Mouse (Mus musculus) ES-Bruce4 (cell line): ENCODE data around the gene Frmd4a.
A peak's percentile ranks its signal among the peaks of the same experiment; 100 is the strongest.

ENCODE experiments used
- CTCF ChIP-seq: IDR thresholded peaks from one replicate; pipeline ENCODE4 v1.8.1; 2011; ENCODE audit warnings: low read depth, low read length
- EP300 ChIP-seq: IDR thresholded peaks from 2 replicates; pipeline ENCODE4 v1.6.1; 2011; ENCODE audit warnings: low read depth, low read length; ENCODE audit not compliant: insufficient read depth
- POLR2A ChIP-seq: IDR thresholded peaks from one replicate; pipeline ENCODE4 v1.8.1; 2011; ENCODE audit warnings: low read length; ENCODE audit not compliant: insufficient read depth

DNA sequence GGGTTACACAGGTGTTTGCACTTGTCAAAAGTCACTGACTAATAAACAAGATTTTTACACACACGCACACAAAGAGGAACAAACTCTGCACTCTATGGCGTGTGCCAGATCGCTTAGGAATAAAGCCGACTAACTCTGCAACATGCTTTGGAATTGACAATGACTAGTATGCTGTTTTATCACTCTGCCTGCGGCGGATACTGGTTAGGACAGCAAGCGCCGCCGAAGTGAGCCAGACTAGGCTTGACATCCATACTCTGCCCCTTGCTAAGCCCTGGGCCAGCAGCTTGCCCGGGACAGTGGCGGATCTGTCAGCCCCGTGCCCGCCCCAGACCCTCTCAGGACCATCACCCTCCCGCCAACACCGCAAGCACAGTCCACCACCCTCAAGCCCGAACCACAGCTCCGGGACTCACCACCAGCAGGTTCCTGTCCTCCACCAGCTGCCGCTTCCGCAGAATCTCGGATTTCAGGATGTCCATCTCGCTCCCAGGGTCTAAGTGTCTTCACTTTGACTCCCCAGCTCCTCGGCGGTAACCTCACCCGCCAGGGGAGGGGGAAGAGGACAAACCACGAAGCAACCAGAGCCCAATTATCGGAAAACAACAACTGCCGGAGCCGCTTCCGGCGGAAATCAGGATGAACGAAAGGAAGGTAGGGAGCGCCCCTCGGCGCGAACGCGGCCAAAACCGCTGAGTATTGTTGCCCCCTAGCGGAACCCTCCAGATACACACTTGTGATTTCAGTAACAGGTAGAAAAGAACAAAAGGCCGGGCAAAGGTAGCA is 634.2 kb downstream of the Frmd4a start, which contains the start of gene Prpf18:
- TF ChIP-seq CTCF (peak; percentile 60), POLR2A (no peak), EP300 (0 out of 2 replicates have a peak, but pooled peaks have one; percentile 39)
